Mouse (Mus musculus) heart, embryonic 15.5 days (tissue): ENCODE results near the gene Gm20869. TPM values are rescaled to one million over a fixed set of nuclear protein-coding genes. Genes with fewer than 3 reads are reported as not detected.
"Not testable (repeated sequence)": the region's sequence is repeated elsewhere in the genome, so short reads cannot be mapped to it uniquely, and the experiment has no call there.

Experiments used
- ATAC-seq: fragments of 200-750 bp; cut with Nextera tagmentation; replicated peaks from 2 replicates; pipeline ENCODE4 v1.8.0; 2017; ENCODE audit warnings: low read depth, moderate TSS enrichment; ENCODE audit not compliant: insufficient number of reproducible peaks, insufficient read depth, low FRiP score
- H3K27ac ChIP-seq: fragments of 300-500 bp; sonication (generic); 2 replicates; pipeline ENCODE4 v1.5.1; 2015; ENCODE audit warnings: mild to moderate bottlenecking, inconsistent platforms
- H3K27me3 ChIP-seq: fragments of 300-500 bp; sonication (generic); 2 replicates; pipeline ENCODE4 v1.6.1; 2015; ENCODE audit warnings: inconsistent platforms
- H3K36me3 ChIP-seq: fragments of 300-500 bp; sonication (generic); 2 replicates; pipeline ENCODE4 v1.6.1; 2015; ENCODE audit warnings: mild to moderate bottlenecking, inconsistent platforms
- H3K4me1 ChIP-seq: fragments of 300-500 bp; sonication (generic); replicated peaks from 2 replicates; pipeline ENCODE4 v1.6.1; 2015; ENCODE audit warnings: inconsistent platforms
- H3K4me2 ChIP-seq: fragments of 300-500 bp; sonication (generic); 2 replicates; pipeline ENCODE4 v1.6.1; 2015; ENCODE audit warnings: inconsistent platforms, mild to moderate bottlenecking, moderate library complexity
- H3K4me3 ChIP-seq: fragments of 300-500 bp; sonication (generic); 2 replicates; pipeline ENCODE4 v1.5.1; 2015; ENCODE audit warnings: mild to moderate bottlenecking, inconsistent platforms
- H3K9ac ChIP-seq: fragments of 300-500 bp; sonication (generic); 2 replicates; pipeline ENCODE4 v1.6.1; 2015; ENCODE audit warnings: mild to moderate bottlenecking, inconsistent platforms
- H3K9me3 ChIP-seq: fragments of 300-500 bp; sonication (generic); replicated peaks from 2 replicates; pipeline ENCODE4 v1.6.1; 2016; ENCODE audit warnings: inconsistent platforms
- WGBS: fragments of 180-500 bp; shearing (Covaris S2); methylation state at CpG from one replicate; pipeline ENCODE4 v1.1.7; 2015; ENCODE audit warnings: mixed read lengths; 5-methylcytosine and 5-hydroxymethylcytosine counted together
- polyA plus RNA-seq: library from polyadenylated mRNA; unstranded; fragments of >200 nt; fragmentation: Nextera tagmentation; extraction: Ambion mirVana; gene quantifications from 2 replicates; pipeline ENCODE4 v1.2.1, GENCODE M21; 2015

Gm20869 gene
- not detected in 2 replicates for polyA plus RNA-seq

GRCm38 (mm10) chrY:71469149-71469548, at the start of gene Gm20869:
TSS of gene Gm20869 (plus strand) at chrY:71469449.
- WGBS: no CpG with 5 or more reads among the region's 6 CpGs
- not testable (repeated sequence) for H3K4me3 ChIP-seq, H3K27me3 ChIP-seq, ATAC-seq, H3K4me2 ChIP-seq, H3K36me3 ChIP-seq, H3K9me3 ChIP-seq, H3K9ac ChIP-seq, H3K4me1 ChIP-seq, H3K27ac ChIP-seq

Other genes with a start within 250 kb of the Gm20869 start
- not detected in 2 replicates for gene Gm20870, start 222.6 kb downstream of the Gm20869 start, polyA plus RNA-seq